Mouse (Mus musculus): Measurements from ENCODE around the gene Olfr466.

Gene Olfr466

DNA sequence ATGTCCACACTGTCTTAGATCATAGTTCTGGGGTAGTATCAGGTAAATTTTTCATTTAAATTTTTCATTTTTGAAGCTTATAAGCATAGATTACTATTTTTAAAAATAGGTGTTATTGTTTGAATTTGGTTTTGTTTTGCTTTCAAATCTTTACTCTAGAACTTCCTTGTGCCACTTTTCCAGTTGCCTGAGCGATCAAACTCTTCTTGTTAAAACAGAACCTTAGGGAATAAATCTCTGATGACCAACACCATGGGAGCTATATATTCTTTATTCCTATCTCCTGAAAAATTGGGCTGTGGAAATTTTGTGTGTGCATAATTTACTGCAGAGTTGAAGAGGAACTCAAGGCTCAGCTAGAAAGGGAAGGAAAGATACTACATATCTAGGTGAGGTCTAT, at the start of gene Olfr466:
Gene Olfr466 (plus strand): TSS at position 301 of the 400 bp plus-strand sequence.
- no peak for DNase-seq

DNA sequence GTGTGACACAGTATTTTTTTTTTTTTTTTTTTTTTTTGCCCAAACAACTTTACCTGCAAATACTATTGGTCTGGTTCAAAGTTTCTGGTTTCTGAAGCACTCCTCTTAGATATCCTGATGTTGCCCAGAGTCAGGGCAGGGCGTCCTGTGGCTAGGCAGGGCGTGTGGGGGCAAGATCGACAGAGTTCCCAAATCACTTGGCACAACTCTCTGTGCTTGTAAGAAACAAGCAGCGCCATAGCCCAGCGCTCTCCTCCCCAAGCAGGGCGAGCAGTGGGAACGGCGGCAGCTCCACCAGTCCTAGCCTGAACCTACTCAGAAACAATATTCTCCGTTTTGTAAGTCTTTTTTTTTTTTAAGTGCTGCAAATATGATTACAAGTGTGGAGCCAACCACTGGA, 49.4 kb upstream of the Olfr466 start:
- DNase-seq = no peak

DNA sequence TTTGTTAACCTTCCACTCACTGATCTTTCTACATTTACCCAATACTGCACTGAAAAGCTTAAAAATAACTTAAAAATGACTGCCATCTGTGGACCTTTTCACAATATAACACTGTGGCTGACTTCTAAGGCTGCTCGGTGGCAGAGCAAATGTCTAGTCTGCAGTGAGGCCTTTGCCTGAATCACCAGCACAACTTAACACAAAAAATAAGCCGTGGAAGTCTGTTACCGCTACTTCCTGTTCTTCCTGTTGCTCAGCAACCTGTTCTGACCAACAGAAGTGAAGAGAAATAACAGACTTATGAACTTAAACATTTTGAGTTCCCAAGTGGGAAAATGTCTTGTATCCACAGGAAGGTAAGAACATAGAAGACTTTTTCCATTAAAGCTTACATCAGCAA, 48.8 kb upstream of the Olfr466 start:
- DNase-seq = no peak

DNA sequence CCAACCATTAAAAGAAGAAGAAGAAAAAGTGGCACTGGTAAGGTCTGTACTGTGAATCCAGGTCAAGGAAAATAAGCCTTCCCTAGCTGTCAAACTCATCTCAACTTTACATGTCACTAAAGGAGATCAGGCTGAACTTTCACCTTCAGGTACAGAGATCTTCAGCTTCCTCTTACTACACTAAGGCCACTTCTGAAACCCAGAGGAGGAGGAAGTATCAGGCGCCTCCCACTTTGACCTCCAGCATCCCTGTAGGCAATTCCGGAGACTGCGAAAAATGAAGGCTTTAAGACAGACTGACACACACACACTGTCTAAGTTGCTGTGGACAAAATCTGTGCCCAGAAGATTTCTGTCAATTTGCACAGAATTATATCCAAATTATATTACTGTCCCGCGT, 38.1 kb upstream of the Olfr466 start:
- peak; percentile 40 for DNase-seq

DNA sequence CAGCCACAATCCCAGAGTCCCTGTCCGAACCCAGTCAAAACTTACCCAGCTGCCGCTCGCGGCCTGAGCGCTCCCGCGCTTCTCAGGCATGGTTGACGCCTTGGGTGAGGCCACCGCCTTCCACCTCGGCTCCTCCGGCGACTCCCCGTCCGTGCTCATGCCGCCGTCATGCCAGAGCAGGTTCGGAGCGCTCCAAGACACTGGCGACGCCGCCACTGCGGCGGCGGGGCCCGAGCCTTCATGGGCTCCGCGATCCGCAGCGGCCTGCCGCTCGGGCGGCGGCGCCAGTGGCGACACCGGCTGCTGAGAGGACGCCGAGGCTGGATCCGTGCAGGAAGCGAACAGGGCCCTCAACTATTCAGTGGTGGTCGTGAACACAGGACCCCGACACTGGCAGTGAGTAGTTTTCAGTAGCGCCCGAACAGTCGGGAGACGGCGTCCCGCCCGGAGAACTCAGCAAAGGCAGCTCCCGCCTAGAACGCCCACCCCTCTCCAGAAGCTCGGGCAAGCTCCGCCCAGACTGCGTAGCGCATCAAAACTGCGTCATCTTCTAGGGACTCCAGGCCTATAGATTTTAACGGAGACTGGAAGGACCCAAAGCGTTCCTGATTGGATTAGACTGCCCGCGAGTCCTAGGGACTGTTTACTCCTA, 37.5 kb upstream of the Olfr466 start, which contains the start of gene Mfsd14b:
Gene Mfsd14b (minus strand): TSS at position 517 of the 652 bp plus-strand sequence.
- peak; percentile 93 for DNase-seq

- DNase-seq = no peak
Observed at GRCm38 (mm10) chr13:65113239-65113638, 36.8 kb upstream of the Olfr466 start.

GRCm38 (mm10) chr13:65120984-65121383, 29.1 kb upstream of the Olfr466 start:
- no peak for DNase-seq

DNA sequence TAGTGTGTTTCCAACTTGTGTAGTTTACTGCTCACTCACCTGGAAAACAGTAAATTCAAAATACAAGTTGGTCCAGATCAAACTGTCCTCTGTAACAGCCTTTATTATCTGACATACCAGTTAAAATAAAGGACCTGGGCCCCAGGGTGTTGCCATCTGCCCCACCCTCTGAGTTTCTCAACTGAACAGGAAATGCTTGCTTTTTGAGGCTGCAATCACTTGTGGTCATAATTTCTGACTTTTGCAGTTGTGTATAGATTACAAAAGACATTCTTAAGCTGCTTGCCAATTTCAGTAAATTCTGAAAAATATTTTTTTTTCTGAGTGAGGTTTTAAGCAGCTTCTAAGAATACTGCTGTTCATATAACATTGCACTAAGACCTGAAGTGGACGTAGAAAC, 27.9 kb upstream of the Olfr466 start:
- no peak for DNase-seq

DNA sequence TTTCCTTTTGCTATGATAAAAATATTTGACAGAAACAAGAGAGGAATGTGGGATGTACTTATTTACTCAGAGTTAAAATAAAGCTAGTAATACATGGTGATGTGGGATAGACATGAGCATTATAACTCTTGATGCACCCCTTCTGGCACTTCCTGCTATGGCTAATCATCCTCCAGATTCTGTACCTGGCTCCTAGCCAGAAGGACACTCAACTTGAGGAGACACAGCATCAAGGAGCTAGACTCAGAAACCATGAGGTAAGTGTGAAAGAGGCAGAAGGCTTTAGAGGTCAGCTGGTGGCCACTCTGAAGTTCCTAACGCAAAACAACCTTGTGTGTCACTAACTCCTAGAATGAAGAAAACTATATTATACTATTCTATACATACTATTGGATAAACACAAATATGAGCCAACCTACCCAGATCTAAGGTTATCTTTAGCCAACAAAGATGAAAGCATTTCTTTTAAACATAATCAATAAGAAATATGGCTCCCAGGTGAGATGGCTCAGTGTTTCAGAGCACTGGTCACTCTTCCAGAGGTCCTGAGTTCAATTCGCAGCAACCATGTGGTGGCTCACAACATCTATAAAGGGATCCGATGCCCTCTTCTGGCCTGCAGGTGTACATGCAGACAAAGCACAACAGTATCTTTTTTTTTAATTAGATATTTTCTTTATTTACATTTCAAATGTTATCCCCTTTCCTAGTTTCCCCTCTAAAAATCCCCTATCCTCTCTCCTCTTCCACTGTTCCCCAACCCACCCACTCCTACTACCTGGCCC, 22.8 kb upstream of the Olfr466 start:
- DNase-seq = no peak

- DNase-seq = no peak
Observed at GRCm38 (mm10) chr13:65137789-65138188, 12.3 kb upstream of the Olfr466 start, which contains the start of gene Olfr465-ps1. TSS of gene Olfr465-ps1 (plus strand) at chr13:65138089.

DNA sequence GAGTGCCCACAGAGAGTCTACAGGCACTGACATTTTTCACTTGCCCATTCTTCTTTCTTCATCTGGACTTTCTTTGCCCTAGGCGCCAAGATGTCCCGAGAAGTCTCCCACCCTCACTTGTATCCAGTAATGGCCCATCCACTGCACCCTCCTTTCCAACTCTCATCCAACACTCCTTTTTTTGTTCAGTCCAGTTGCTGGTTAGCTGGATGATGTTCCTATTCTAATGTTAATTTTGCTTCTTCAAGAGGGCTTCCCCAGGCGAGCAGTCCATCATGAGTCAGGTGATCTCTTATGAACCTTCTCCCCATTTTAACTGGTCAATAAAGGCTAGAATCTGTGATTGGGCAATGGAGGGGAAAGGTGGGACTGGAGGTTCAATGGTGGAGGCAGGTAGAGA, 24.1 kb downstream of the Olfr466 start:
- no peak for DNase-seq

GRCm38 (mm10) chr13:65175734-65176471, 25.9 kb downstream of the Olfr466 start:
- peak; percentile 48 for DNase-seq

GRCm38 (mm10) chr13:65176472-65177091, 26.5 kb downstream of the Olfr466 start:
- DNase-seq = no peak

GRCm38 (mm10) chr13:65200667-65201066, 50.6 kb downstream of the Olfr466 start:
- DNase-seq = no peak
